Mouse (Mus musculus): Measurements from ENCODE around the gene Isg20l2. TPM values are rescaled to one million over a fixed set of nuclear protein-coding genes. Genes with fewer than 3 reads are reported as not detected.

Isg20l2 gene
- polyA plus RNA-seq, 1 experiment from 2014 or later, result 67.7 TPM

GRCm38 (mm10) chr3:87918551-87918950 is 11.6 kb upstream of the Isg20l2 start:
- H3K9ac ChIP-seq, result no peak overlapping the region
- H3K4me3 ChIP-seq, result no peak overlapping the region
- no peak for ATAC-seq (ENCODE audit: low FRiP score)
- no peaks in the 10 kb centered on the region for H3K27me3 ChIP-seq
- no peaks in the 10 kb centered on the region for H3K9me3 ChIP-seq (replicated peaks)
- WGBS, result 94% methylated on average over 1 of the region's 1 CpGs
- H3K27ac ChIP-seq, result peak overlapping the region; percentile 30; the same call in 1 of the 2 replicates
- H3K4me2 ChIP-seq (replicated peaks), result peak overlapping the region; percentile 88; the same call in 1 of the 2 replicates
- peaks cover 12% of the 10 kb centered on the region for H3K4me1 ChIP-seq
- peaks cover 56% of the 10 kb centered on the region for H3K36me3 ChIP-seq

GRCm38 (mm10) chr3:87919336-87920108 is 10.6 kb upstream of the Isg20l2 start, which contains the start of gene Mrpl24:
Gene Mrpl24 (plus strand): TSS chr3:87919506.
- H3K4me3 ChIP-seq, result peak within 1 kb of the TSS; percentile 73
- H3K4me1 ChIP-seq, result peaks cover 12% of the 10 kb centered on the region
- peak within 1 kb of the TSS; percentile 88 for H3K4me2 ChIP-seq (replicated peaks)
- peak within 1 kb of the TSS; percentile 71 for H3K9ac ChIP-seq
- under 1% methylated on average over 30 of the region's 30 CpGs for WGBS
- peak within 1 kb of the TSS; percentile 87 for H3K27ac ChIP-seq
- H3K36me3 ChIP-seq, result peaks cover 56% of the 10 kb centered on the region
- peak; percentile 82 for ATAC-seq (ENCODE audit: low FRiP score)
- H3K27me3 ChIP-seq, result no peaks in the 10 kb centered on the region
- H3K9me3 ChIP-seq (replicated peaks), result no peaks in the 10 kb centered on the region

GRCm38 (mm10) chr3:87920270-87920943 is 9.7 kb upstream of the Isg20l2 start:
- Histone ChIP-seq H3K9ac (peak overlapping the region; percentile 71; the same call in 1 of the 2 replicates), H3K9me3 (replicated peaks) (no peaks in the 10 kb centered on the region), H3K27me3 (no peaks in the 10 kb centered on the region), H3K4me1 (peaks cover 12% of the 10 kb centered on the region), H3K27ac (no peak overlapping the region), H3K4me2 (replicated peaks) (peak overlapping the region; percentile 88), H3K4me3 (peak overlapping the region; percentile 73), H3K36me3 (peaks cover 56% of the 10 kb centered on the region)
- 70% methylated on average over 9 of the region's 9 CpGs for WGBS
- ATAC-seq (ENCODE audit: low FRiP score), result no peak

- H3K4me2 ChIP-seq (replicated peaks), result no peak overlapping the region
- 91% methylated on average over 7 of the region's 7 CpGs for WGBS
Measured at GRCm38 (mm10) chr3:87924996-87925395, 5.1 kb upstream of the Isg20l2 start.

GRCm38 (mm10) chr3:87927452-87927851 is 2.7 kb upstream of the Isg20l2 start:
- 95% methylated on average over 5 of the region's 5 CpGs for WGBS
- no peak for ATAC-seq (ENCODE audit: low FRiP score)
- Histone ChIP-seq H3K4me3 (no peak overlapping the region), H3K9ac (no peak overlapping the region), H3K4me1 (peaks cover 25% of the 10 kb centered on the region), H3K36me3 (peaks cover 62% of the 10 kb centered on the region), H3K9me3 (replicated peaks) (no peaks in the 10 kb centered on the region), H3K27ac (no peak overlapping the region), H3K4me2 (replicated peaks) (no peak overlapping the region), H3K27me3 (no peaks in the 10 kb centered on the region)

More at GRCm38 (mm10) chr3:87924996-87925395, 5.1 kb upstream of the Isg20l2 start:
- H3K9ac ChIP-seq, result no peak overlapping the region
- ATAC-seq (ENCODE audit: low FRiP score), result no peak
- H3K27me3 ChIP-seq, result no peaks in the 10 kb centered on the region
- H3K27ac ChIP-seq, result no peak overlapping the region
- H3K4me3 ChIP-seq, result no peak overlapping the region
- H3K4me1 ChIP-seq, result peaks cover 15% of the 10 kb centered on the region
- no peaks in the 10 kb centered on the region for H3K9me3 ChIP-seq (replicated peaks)
- H3K36me3 ChIP-seq, result peaks cover 61% of the 10 kb centered on the region

- ATAC-seq (ENCODE audit: low FRiP score), result peak; percentile 59
- Histone ChIP-seq H3K27me3 (no peaks in the 10 kb centered on the region), H3K9ac (peak overlapping the region; percentile 84), H3K4me2 (replicated peaks) (peak overlapping the region; percentile 80), H3K4me3 (peak overlapping the region; percentile 99), H3K27ac (peak overlapping the region; percentile 90), H3K4me1 (peaks cover 32% of the 10 kb centered on the region), H3K36me3 (peaks cover 60% of the 10 kb centered on the region), H3K9me3 (replicated peaks) (no peaks in the 10 kb centered on the region)
- 10% methylated on average over 25 of the region's 26 CpGs for WGBS
Measured at GRCm38 (mm10) chr3:87929341-87930077, 605 bp upstream of the Isg20l2 start.

GRCm38 (mm10) chr3:87934026-87934425 is 3.9 kb downstream of the Isg20l2 start:
- no peak overlapping the region for H3K4me2 ChIP-seq (replicated peaks)
- peaks cover 49% of the 10 kb centered on the region for H3K36me3 ChIP-seq
- WGBS, result 91% methylated on average over 5 of the region's 5 CpGs
- H3K9ac ChIP-seq, result no peak overlapping the region
- peaks cover 38% of the 10 kb centered on the region for H3K4me1 ChIP-seq
- H3K9me3 ChIP-seq (replicated peaks), result no peaks in the 10 kb centered on the region
- ATAC-seq (ENCODE audit: low FRiP score), result no peak
- H3K27me3 ChIP-seq, result no peaks in the 10 kb centered on the region
- H3K27ac ChIP-seq, result no peak overlapping the region
- no peak overlapping the region for H3K4me3 ChIP-seq

GRCm38 (mm10) chr3:87934501-87934900 is 4.4 kb downstream of the Isg20l2 start:
- no peak overlapping the region for H3K4me2 ChIP-seq (replicated peaks)
- no peak overlapping the region for H3K9ac ChIP-seq
- H3K36me3 ChIP-seq, result peaks cover 54% of the 10 kb centered on the region
- H3K4me3 ChIP-seq, result no peak overlapping the region
- H3K27me3 ChIP-seq, result no peaks in the 10 kb centered on the region
- H3K9me3 ChIP-seq (replicated peaks), result no peaks in the 10 kb centered on the region
- ATAC-seq (ENCODE audit: low FRiP score), result no peak
- H3K27ac ChIP-seq, result no peak overlapping the region
- peaks cover 34% of the 10 kb centered on the region for H3K4me1 ChIP-seq
- 80% methylated on average over 4 of the region's 4 CpGs for WGBS

- 73% methylated on average over 4 of the region's 4 CpGs for WGBS
Measured at GRCm38 (mm10) chr3:87935201-87935600, 5.1 kb downstream of the Isg20l2 start.

GRCm38 (mm10) chr3:87935776-87936175 is 5.7 kb downstream of the Isg20l2 start:
- no peaks in the 10 kb centered on the region for H3K27me3 ChIP-seq
- H3K36me3 ChIP-seq, result peaks cover 67% of the 10 kb centered on the region
- no peak overlapping the region for H3K27ac ChIP-seq
- no peaks in the 10 kb centered on the region for H3K9me3 ChIP-seq (replicated peaks)
- 0 out of 2 replicates have a peak overlapping the region, but pooled peaks have one; percentile 3 for H3K4me2 ChIP-seq (replicated peaks)
- peaks cover 31% of the 10 kb centered on the region for H3K4me1 ChIP-seq
- 0 out of 2 replicates have a peak, but pooled peaks have one; percentile 38 for ATAC-seq (ENCODE audit: low FRiP score)
- no peak overlapping the region for H3K9ac ChIP-seq
- 95% methylated on average over 2 of the region's 2 CpGs for WGBS
- no peak overlapping the region for H3K4me3 ChIP-seq

More at GRCm38 (mm10) chr3:87935201-87935600, 5.1 kb downstream of the Isg20l2 start:
- ATAC-seq (ENCODE audit: low FRiP score), result 0 out of 2 replicates have a peak, but pooled peaks have one; percentile 12
- no peaks in the 10 kb centered on the region for H3K9me3 ChIP-seq (replicated peaks)
- no peak overlapping the region for H3K4me2 ChIP-seq (replicated peaks)
- peaks cover 61% of the 10 kb centered on the region for H3K36me3 ChIP-seq
- no peaks in the 10 kb centered on the region for H3K27me3 ChIP-seq
- H3K4me3 ChIP-seq, result no peak overlapping the region
- no peak overlapping the region for H3K9ac ChIP-seq
- peaks cover 33% of the 10 kb centered on the region for H3K4me1 ChIP-seq
- no peak overlapping the region for H3K27ac ChIP-seq

- Histone ChIP-seq H3K27ac (no peak overlapping the region), H3K9ac (no peak overlapping the region), H3K4me2 (replicated peaks) (no peak overlapping the region), H3K9me3 (replicated peaks) (no peaks in the 10 kb centered on the region), H3K4me1 (peaks cover 19% of the 10 kb centered on the region), H3K36me3 (peaks cover 57% of the 10 kb centered on the region), H3K27me3 (no peaks in the 10 kb centered on the region), H3K4me3 (no peak overlapping the region)
- no peak for ATAC-seq (ENCODE audit: low FRiP score)
- 62% methylated on average over 5 of the region's 5 CpGs for WGBS
Measured at GRCm38 (mm10) chr3:87940611-87941010, 10.5 kb downstream of the Isg20l2 start.

GRCm38 (mm10) chr3:87942471-87942870 is 12.4 kb downstream of the Isg20l2 start:
- Histone ChIP-seq H3K4me2 (replicated peaks) (no peak overlapping the region), H3K27me3 (no peaks in the 10 kb centered on the region), H3K36me3 (peaks cover 52% of the 10 kb centered on the region), H3K27ac (no peak overlapping the region), H3K9ac (no peak overlapping the region), H3K9me3 (replicated peaks) (no peaks in the 10 kb centered on the region), H3K4me1 (peaks cover 32% of the 10 kb centered on the region), H3K4me3 (no peak overlapping the region)
- 91% methylated on average over 2 of the region's 2 CpGs for WGBS
- no peak for ATAC-seq (ENCODE audit: low FRiP score)
